Mouse (Mus musculus) cerebellum, adult 2 months (tissue): ENCODE results near the gene Prpf40b.

ENCODE experiments used
- CTCF ChIP-seq: fragments of 200-500 bp; IDR thresholded peaks from 2 replicates; pipeline ENCODE4 v1.5.1; 2011; ENCODE audit warnings: low read depth, mild to moderate bottlenecking, control low read depth, low read length, moderate library complexity, borderline replicate concordance; ENCODE audit not compliant: insufficient read depth
- POLR2A ChIP-seq: fragments of 200-500 bp; IDR thresholded peaks from 2 replicates; pipeline ENCODE4 v1.6.1; 2011; ENCODE audit warnings: low read length, control low read depth, borderline replicate concordance; ENCODE audit not compliant: insufficient read depth

DNA sequence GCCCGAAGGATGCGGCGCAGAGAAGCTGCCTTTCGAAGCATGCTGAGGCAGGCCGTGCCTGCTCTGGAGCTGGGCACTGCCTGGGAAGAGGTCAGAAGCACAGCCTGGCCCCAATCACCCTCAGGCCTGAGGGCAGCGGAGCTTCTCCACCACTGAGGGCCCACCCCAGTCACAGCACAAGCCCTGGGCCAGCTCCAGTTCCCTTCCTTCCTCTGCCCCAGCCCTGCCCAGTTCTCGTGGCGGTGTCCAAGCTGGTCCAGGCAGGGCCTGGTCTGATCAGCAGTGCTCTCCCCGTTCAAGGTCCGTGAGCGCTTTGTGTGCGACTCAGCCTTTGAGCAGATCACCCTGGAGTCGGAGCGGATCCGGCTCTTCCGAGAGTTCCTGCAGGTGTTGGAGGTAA is 20.0 kb downstream of the Prpf40b start:
- TF ChIP-seq CTCF (no peak), POLR2A (no peak)
